8 mouse cellular contexts compared by ENCODE assay signal in genomic region chr6:55335989-55336514, GRCm38 (mm10). TPM values are rescaled to one million over a fixed set of nuclear protein-coding genes. Genes with fewer than 3 reads are reported as not detected.
DNase-seq lines count a peak whose midpoint lies in the region; ATAC-seq and TF ChIP-seq lines count a peak whose summit lies in the region.

Gene Aqp1 (plus strand): TSS chr6:55336432.

- no peaks in the 10 kb centered on the region; the same call in 1 of the 2 replicates for H3K27me3 ChIP-seq in forebrain, embryonic 11.5 days (ENCODE audit: control insufficient read depth, insufficient read depth, low read length)
- no peaks in the 10 kb centered on the region for H3K27me3 ChIP-seq in heart, postnatal 0 days (ENCODE audit: control insufficient read depth, insufficient read depth, low read length)
- no peaks in the 10 kb centered on the region for H3K27me3 ChIP-seq in stomach, postnatal 0 days (ENCODE audit: control insufficient read depth, insufficient read depth, low read length)

- DNase-seq in frontal cortex, adult 2 months (ENCODE audit: extremely low spot score in 1 of 2, low spot score in 1 of 2): no peak
- DNase-seq in forebrain, embryonic 11.5 days (ENCODE audit: low spot score): peak; percentile 61
- peak; percentile 87 for DNase-seq in heart, postnatal 0 days (ENCODE audit: low spot score)
- DNase-seq in kidney, postnatal 4 days: peak; percentile 74 to 84
- DNase-seq in stomach, postnatal 0 days (ENCODE audit: low spot score): peak; percentile 73
- DNase-seq in frontal cortex, postnatal 10 days (ENCODE audit: low spot score in 2 of 2): no peak

- ATAC-seq in frontal cortex, adult (ENCODE audit: low TSS enrichment): no peak
- peak; percentile 51 for ATAC-seq in forebrain, embryonic 11.5 days (replicated peaks; ENCODE audit: low FRiP score)
- ATAC-seq in heart, postnatal 0 days (ENCODE audit: insufficient read depth, low read depth): peak; percentile 87
- peak; percentile 69 for ATAC-seq in megakaryocyte progenitor cell, adult 5-6 weeks (replicated peaks; ENCODE audit: poor library complexity)
- ATAC-seq in stomach, postnatal 0 days (ENCODE audit: low FRiP score, low TSS enrichment): peak; percentile 81

- no peak within 1 kb of the TSS for H3K9ac ChIP-seq in forebrain, embryonic 11.5 days (ENCODE audit: low read length)
- H3K9ac ChIP-seq in heart, postnatal 0 days (replicated peaks; ENCODE audit: low read depth, low read length): peak within 1 kb of the TSS; percentile 34; the same call in 1 of the 2 replicates
- H3K9ac ChIP-seq in stomach, postnatal 0 days (ENCODE audit: low read length): no peak within 1 kb of the TSS; the same call in 1 of the 2 replicates

- no peak within 1 kb of the TSS for H3K4me2 ChIP-seq in forebrain, embryonic 11.5 days (ENCODE audit: low read depth, low read length, severe bottlenecking)
- peak within 1 kb of the TSS; percentile 53 for H3K4me2 ChIP-seq in heart, postnatal 0 days (ENCODE audit: low read depth, low read length)
- H3K4me2 ChIP-seq in stomach, postnatal 0 days (replicated peaks; ENCODE audit: low read depth): peak within 1 kb of the TSS; percentile 27

- H3K27ac ChIP-seq in forebrain, embryonic 11.5 days (ENCODE audit: low read depth, low read length): no peak within 1 kb of the TSS
- 0 out of 2 replicates have a peak within 1 kb of the TSS, but pooled peaks have one; percentile 36 for H3K27ac ChIP-seq in heart, postnatal 0 days (ENCODE audit: low read depth)
- H3K27ac ChIP-seq in stomach, postnatal 0 days (replicated peaks): 0 out of 2 replicates have a peak within 1 kb of the TSS, but pooled peaks have one; percentile 18

- no peaks in the 10 kb centered on the region for H3K4me1 ChIP-seq in forebrain, embryonic 11.5 days (replicated peaks; ENCODE audit: control insufficient read depth, insufficient read depth, low read length)
- peaks cover 50% of the 10 kb centered on the region for H3K4me1 ChIP-seq in heart, postnatal 0 days (ENCODE audit: control insufficient read depth, insufficient read depth)
- H3K4me1 ChIP-seq in stomach, postnatal 0 days (replicated peaks; ENCODE audit: control insufficient read depth, insufficient read depth): peaks cover 6% of the 10 kb centered on the region; the same call in 1 of the 2 replicates

- TF ChIP-seq CTCF in heart, postnatal 0 days (IDR thresholded peaks at IDR 0.05; ENCODE audit: low read depth): no peak
- 0 out of 2 replicates have a peak, but pooled peaks have one; percentile 5 for TF ChIP-seq CTCF in stomach, postnatal 0 days (IDR thresholded peaks at IDR 0.05; ENCODE audit: low read depth)

- WGBS in forebrain, embryonic 11.5 days: 25% methylated on average over 12 of the region's 12 CpGs
- 4% methylated on average over 12 of the region's 12 CpGs for WGBS in heart, postnatal 0 days
- 5% methylated on average over 12 of the region's 12 CpGs for WGBS in stomach, postnatal 0 days

- no peaks in the 10 kb centered on the region for H3K36me3 ChIP-seq in forebrain, embryonic 11.5 days (ENCODE audit: control insufficient read depth, insufficient read depth, low read length)
- no peaks in the 10 kb centered on the region for H3K36me3 ChIP-seq in heart, postnatal 0 days (replicated peaks; ENCODE audit: control insufficient read depth, insufficient read depth, low read length)
- H3K36me3 ChIP-seq in stomach, postnatal 0 days (ENCODE audit: control insufficient read depth, insufficient read depth, low read length): no peaks in the 10 kb centered on the region

- TF ChIP-seq EP300 in heart, postnatal 0 days (IDR thresholded peaks at IDR 0.05; ENCODE audit: low read depth): no peak
- no peak for TF ChIP-seq EP300 in stomach, postnatal 0 days (optimal IDR thresholded peaks at IDR 0.05)

- H3K4me3 ChIP-seq in forebrain, embryonic 11.5 days (ENCODE audit: low read depth, low read length): no peak within 1 kb of the TSS
- H3K4me3 ChIP-seq in heart, postnatal 0 days (ENCODE audit: low read depth, low read length): peak within 1 kb of the TSS; percentile 40
- peak within 1 kb of the TSS; percentile 17; the same call in 1 of the 2 replicates for H3K4me3 ChIP-seq in stomach, postnatal 0 days (ENCODE audit: low read depth, low read length)

- no peaks in the 10 kb centered on the region for H3K9me3 ChIP-seq in forebrain, embryonic 11.5 days (ENCODE audit: control insufficient read depth, low read length)
- no peaks in the 10 kb centered on the region for H3K9me3 ChIP-seq in heart, postnatal 0 days (replicated peaks; ENCODE audit: control insufficient read depth, low read length)
- H3K9me3 ChIP-seq in stomach, postnatal 0 days (ENCODE audit: control insufficient read depth, low read length): no peaks in the 10 kb centered on the region

RNA-seq across cellular contexts. Expression of gene Aqp1, which starts in this region (rescaled TPM):
- 15.1 and 19.6 TPM in 2 replicates for polyA plus RNA-seq in frontal cortex, adult 2 months (2012; rRNA removed)
- 0.61 and 0.92 TPM in 2 replicates for polyA plus RNA-seq in forebrain, embryonic 11.5 days (2014; fragmentation: Nextera tagmentation; extraction: Ambion mirVana)
- total RNA-seq in heart, postnatal 0 days (2014; rRNA removed; ENCODE audit: low replicate concordance): 146 and 148 TPM in 2 replicates
- 56.4 and 58.0 TPM in 2 replicates for polyA plus RNA-seq in heart, postnatal 0 days (2015; fragmentation: Nextera tagmentation; extraction: Ambion mirVana)
- 15.4 and 24.8 TPM in 2 replicates for total RNA-seq in megakaryocyte progenitor cell, adult 5-6 weeks (2015)
- total RNA-seq in megakaryocyte progenitor cell, adult 5-6 weeks (2017): 29.3 and 51.0 TPM in 2 replicates
- 15.3 and 16.2 TPM in 2 replicates for polyA plus RNA-seq in stomach, postnatal 0 days (2015; fragmentation: Nextera tagmentation; extraction: Ambion mirVana)

Comparison
In these comparisons a context has a peak if more than half of its experiments do, and no peak if none do; other contexts are left out.
1. Peak in DNase-seq and ATAC-seq in forebrain, embryonic 11.5 days; RNA of the gene not detected or under 1 TPM.
2. DNase-seq: peak in heart, postnatal 0 days (single experiment), kidney, postnatal 4 days (2 of 2) and stomach, postnatal 0 days (single experiment); none in frontal cortex, adult 2 months (0 of 2) and frontal cortex, postnatal 10 days (0 of 2).